Mouse (Mus musculus) midbrain, embryonic 14.5 days (tissue): ENCODE results near the gene Dhx37. TPM values are rescaled to one million over a fixed set of nuclear protein-coding genes. Genes with fewer than 3 reads are reported as not detected.
A peak's percentile ranks its signal among the peaks of the same experiment; 100 is the strongest.
"Not testable (repeated sequence)": the region's sequence is repeated elsewhere in the genome, so short reads cannot be mapped to it uniquely, and the experiment has no call there.

Experiments used
- ATAC-seq: fragments of 200-750 bp; cut with Nextera tagmentation; 2 replicates; pipeline ENCODE4 v1.8.0; 2017; ENCODE audit warnings: moderate number of reproducible peaks, moderate library complexity; ENCODE audit not compliant: low FRiP score, low TSS enrichment
- DNase-seq: peaks from one replicate; pipeline ENCODE4 v3.0.0-alpha.2; 2015
- H3K27ac ChIP-seq: fragments of 300-500 bp; sonication (generic); replicated peaks from 2 replicates; pipeline ENCODE4 v1.5.1; 2014; ENCODE audit warnings: mild to moderate bottlenecking, low read depth, low read length, moderate library complexity
- H3K27me3 ChIP-seq: fragments of 300-500 bp; sonication (generic); 2 replicates; pipeline ENCODE4 v1.6.1; 2014; ENCODE audit warnings: low read length, control low read depth, mixed read lengths; ENCODE audit not compliant: control insufficient read depth, insufficient read depth
- H3K36me3 ChIP-seq: fragments of 300-500 bp; sonication (generic); 2 replicates; pipeline ENCODE4 v1.6.1; 2014; ENCODE audit warnings: low read length, control low read depth; ENCODE audit not compliant: control insufficient read depth, insufficient read depth
- H3K4me1 ChIP-seq: fragments of 300-500 bp; sonication (generic); 2 replicates; pipeline ENCODE4 v1.6.1; 2014; ENCODE audit warnings: mild to moderate bottlenecking, antibody characterized with exemption, low read length, control low read depth; ENCODE audit not compliant: control insufficient read depth, insufficient read depth
- H3K4me2 ChIP-seq: fragments of 300-500 bp; sonication (generic); 2 replicates; pipeline ENCODE4 v1.6.1; 2014; ENCODE audit warnings: mild to moderate bottlenecking, low read length, moderate library complexity
- H3K4me3 ChIP-seq: fragments of 300-500 bp; sonication (generic); replicated peaks from 2 replicates; pipeline ENCODE4 v1.5.1; 2014; ENCODE audit warnings: low read depth, low read length
- H3K9ac ChIP-seq: fragments of 300-500 bp; sonication (generic); replicated peaks from 2 replicates; pipeline ENCODE4 v1.6.1; 2014; ENCODE audit warnings: mild to moderate bottlenecking, low read length, moderate library complexity
- H3K9me3 ChIP-seq: fragments of 300-500 bp; sonication (generic); 2 replicates; pipeline ENCODE4 v1.6.1; 2016; ENCODE audit warnings: low read length, control low read depth, mixed read lengths; ENCODE audit not compliant: control insufficient read depth
- WGBS: fragments of 180-500 bp; shearing (Covaris S2); extraction: QIAGEN DNeasy Blood & Tissue Kit; methylation state at CpG from one replicate; pipeline ENCODE4 v1.1.7; 2014; 5-methylcytosine and 5-hydroxymethylcytosine counted together
- polyA plus RNA-seq: library from polyadenylated mRNA; unstranded; fragments of >200 nt; fragmentation: Nextera tagmentation; extraction: Ambion mirVana; gene quantifications from 2 replicates; pipeline ENCODE4 v1.2.1, GENCODE M21; 2014

Gene Dhx37
- polyA plus RNA-seq, 1 experiment from 2014 or later = 9.8 TPM

DNA sequence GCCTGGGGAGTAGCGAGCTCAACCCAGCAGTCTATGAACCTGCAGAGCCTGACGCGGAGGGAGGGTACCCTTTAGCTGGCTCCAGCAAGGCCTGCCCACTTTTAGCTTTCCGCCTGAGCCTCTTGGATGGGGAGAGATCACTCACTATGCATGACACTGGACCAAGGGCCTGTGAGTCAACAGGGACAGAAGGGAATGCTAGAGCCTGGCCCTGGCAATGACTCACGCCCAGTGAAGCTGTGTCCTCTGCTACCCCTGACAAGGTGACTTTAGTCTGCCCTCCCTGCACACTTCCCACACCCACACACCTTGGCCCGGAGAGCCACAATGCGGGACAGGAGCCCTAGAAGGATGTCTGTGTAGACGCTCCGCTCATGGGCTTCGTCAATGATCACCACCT, 7.6 kb downstream of the Dhx37 start:
- H3K4me1 ChIP-seq = no peaks in the 10 kb centered on the region
- DNase-seq (no peak), ATAC-seq (no peak)
- no peaks in the 10 kb centered on the region for H3K27me3 ChIP-seq
- H3K36me3 ChIP-seq = peaks cover 99% of the 10 kb centered on the region
- H3K9ac ChIP-seq = no peak overlapping the region
- 92% methylated on average over 10 of the region's 10 CpGs for WGBS
- H3K4me3 ChIP-seq = no peak overlapping the region
- H3K27ac ChIP-seq = no peak overlapping the region
- H3K4me2 ChIP-seq = no peak overlapping the region
- H3K9me3 ChIP-seq = no peaks in the 10 kb centered on the region

DNA sequence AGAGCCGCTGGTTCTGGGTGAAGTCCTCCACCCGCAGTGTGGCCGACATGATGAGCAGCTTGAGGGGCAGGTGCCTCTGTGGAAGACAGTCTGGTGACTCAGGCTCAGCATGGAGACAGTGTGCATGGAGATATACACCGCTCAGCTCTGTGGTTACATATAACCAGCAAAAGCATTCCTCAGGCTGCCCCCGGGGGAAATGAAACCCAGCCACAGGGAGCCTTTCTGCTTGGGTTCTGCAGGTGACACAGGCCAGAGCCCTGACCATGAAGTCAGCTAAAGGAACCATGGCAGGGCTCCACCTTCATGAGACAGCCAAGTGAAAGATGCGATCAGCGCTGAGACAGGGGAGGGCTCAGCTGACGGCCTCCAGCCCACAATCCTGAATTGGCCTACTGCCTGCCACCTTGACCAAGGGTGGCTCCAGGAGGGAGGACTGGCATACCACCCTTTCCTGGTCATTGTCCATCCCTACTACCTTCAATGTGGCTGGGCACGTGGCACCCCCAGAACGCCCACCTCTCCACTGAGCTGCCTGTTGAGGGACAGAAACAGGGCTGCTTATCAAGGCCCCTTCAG, 8.1 kb downstream of the Dhx37 start:
- DNase-seq = no peak
- Histone ChIP-seq H3K9me3 (no peaks in the 10 kb centered on the region), H3K4me1 (no peaks in the 10 kb centered on the region), H3K36me3 (peaks cover 99% of the 10 kb centered on the region), H3K4me3 (no peak overlapping the region), H3K27ac (no peak overlapping the region), H3K9ac (no peak overlapping the region), H3K4me2 (no peak overlapping the region), H3K27me3 (no peaks in the 10 kb centered on the region)
- WGBS = 94% methylated on average over 10 of the region's 10 CpGs
- ATAC-seq = no peak

DNA sequence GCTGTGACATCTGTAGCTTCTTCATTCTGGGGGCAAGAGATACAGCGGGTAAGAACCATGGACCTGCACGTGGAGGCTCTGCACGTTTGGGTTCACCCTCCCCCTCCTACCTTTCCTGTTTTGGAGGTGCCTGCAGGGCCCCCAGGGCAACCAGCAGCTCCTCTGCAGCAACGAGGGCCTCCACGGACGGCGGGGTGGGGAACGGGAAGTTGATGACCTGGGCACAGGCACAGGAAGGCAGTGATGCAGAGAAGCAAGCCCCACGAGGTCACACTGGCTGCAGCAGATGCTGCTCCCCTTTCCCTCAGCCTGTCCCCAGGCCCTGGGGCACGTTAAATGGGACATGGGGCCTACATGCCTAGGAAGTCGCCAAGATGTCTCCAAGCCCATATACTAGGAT, 14.8 kb downstream of the Dhx37 start:
- no peak overlapping the region for H3K9ac ChIP-seq
- no peaks in the 10 kb centered on the region for H3K4me1 ChIP-seq
- no peak overlapping the region for H3K4me2 ChIP-seq
- WGBS = 90% methylated on average over 11 of the region's 11 CpGs
- peaks cover 98% of the 10 kb centered on the region for H3K36me3 ChIP-seq
- H3K27me3 ChIP-seq = no peaks in the 10 kb centered on the region
- no peak overlapping the region for H3K4me3 ChIP-seq
- no peak for ATAC-seq
- H3K9me3 ChIP-seq = no peaks in the 10 kb centered on the region
- DNase-seq = no peak
- no peak overlapping the region for H3K27ac ChIP-seq

DNA sequence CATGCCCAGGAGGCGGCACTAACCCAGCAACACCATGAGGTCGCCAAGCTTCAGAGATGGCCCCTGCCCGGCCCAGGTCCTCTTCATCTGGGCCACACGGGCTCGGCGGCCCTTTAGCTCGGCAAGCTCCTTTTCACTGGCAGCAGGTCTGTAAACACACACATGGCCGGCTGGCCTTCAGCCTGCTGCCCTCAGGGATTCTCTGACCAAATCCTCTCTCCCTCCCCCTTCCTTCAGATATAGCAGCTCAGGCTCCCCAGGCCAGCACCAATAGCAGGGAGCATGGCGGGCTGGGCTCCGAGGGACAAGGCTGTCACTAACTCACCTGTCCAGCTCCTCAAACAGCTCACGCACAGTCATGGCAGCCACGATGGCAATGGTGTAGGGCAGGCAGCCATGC, 15.3 kb downstream of the Dhx37 start:
- no peak overlapping the region for H3K4me2 ChIP-seq
- no peak overlapping the region for H3K27ac ChIP-seq
- H3K9ac ChIP-seq = no peak overlapping the region
- H3K36me3 ChIP-seq = peaks cover 98% of the 10 kb centered on the region
- no peak overlapping the region for H3K4me3 ChIP-seq
- no peaks in the 10 kb centered on the region for H3K27me3 ChIP-seq
- no peak for DNase-seq
- H3K4me1 ChIP-seq = no peaks in the 10 kb centered on the region
- H3K9me3 ChIP-seq = no peaks in the 10 kb centered on the region
- no peak for ATAC-seq
- 90% methylated on average over 12 of the region's 12 CpGs for WGBS

DNA sequence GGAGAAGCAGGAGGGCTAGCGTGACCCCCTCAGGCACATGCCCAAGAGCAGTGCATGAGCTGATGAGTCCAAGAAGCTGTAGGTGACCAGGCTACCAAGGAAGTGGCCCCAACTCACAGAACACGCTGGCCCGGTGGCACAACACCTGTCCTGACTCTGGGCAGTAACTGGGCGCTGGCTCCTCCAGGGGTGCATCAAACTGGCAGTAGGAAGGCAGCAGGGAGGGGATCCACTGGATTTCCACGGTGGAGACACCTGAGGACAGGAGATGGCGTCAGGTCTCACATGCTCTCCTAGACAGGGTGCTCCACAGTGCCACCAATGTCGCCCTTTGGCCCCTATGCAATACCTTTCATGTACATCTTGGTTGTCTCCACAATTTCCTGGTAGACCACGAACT, 17.7 kb downstream of the Dhx37 start:
- Histone ChIP-seq H3K4me1 (no peaks in the 10 kb centered on the region), H3K4me3 (no peak overlapping the region), H3K27ac (no peak overlapping the region), H3K4me2 (no peak overlapping the region), H3K27me3 (no peaks in the 10 kb centered on the region), H3K9me3 (no peaks in the 10 kb centered on the region), H3K9ac (no peak overlapping the region), H3K36me3 (peaks cover 84% of the 10 kb centered on the region)
- no peak for ATAC-seq
- WGBS = 95% methylated on average over 8 of the region's 8 CpGs
- no peak for DNase-seq

DNA sequence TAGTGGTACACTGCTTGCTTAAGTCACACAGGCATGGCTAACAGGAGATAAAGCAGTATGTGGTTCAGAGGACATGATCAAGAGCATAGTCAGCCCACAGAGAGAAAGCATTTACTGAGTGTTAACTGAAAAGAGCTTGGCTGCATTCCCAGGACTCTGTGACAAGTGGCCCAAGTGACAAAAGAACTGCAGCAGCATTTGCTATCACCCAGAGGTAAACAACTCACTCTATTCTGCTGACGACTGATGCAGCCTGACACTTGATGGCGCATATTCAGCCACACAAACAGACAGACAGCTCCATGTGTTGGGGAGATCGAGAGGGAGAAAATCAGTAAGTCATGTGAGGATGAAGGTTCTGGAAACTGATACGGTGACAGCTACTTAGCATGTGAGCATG, 20.2 kb downstream of the Dhx37 start:
- no peaks in the 10 kb centered on the region for H3K27me3 ChIP-seq
- no peaks in the 10 kb centered on the region for H3K4me1 ChIP-seq
- H3K4me3 ChIP-seq = no peak overlapping the region
- ATAC-seq (no peak), DNase-seq (no peak)
- H3K9ac ChIP-seq = no peak overlapping the region
- H3K9me3 ChIP-seq = no peaks in the 10 kb centered on the region
- peaks cover 60% of the 10 kb centered on the region for H3K36me3 ChIP-seq
- 83% methylated on average over 4 of the region's 4 CpGs for WGBS
- H3K27ac ChIP-seq = no peak overlapping the region
- H3K4me2 ChIP-seq = no peak overlapping the region

DNA sequence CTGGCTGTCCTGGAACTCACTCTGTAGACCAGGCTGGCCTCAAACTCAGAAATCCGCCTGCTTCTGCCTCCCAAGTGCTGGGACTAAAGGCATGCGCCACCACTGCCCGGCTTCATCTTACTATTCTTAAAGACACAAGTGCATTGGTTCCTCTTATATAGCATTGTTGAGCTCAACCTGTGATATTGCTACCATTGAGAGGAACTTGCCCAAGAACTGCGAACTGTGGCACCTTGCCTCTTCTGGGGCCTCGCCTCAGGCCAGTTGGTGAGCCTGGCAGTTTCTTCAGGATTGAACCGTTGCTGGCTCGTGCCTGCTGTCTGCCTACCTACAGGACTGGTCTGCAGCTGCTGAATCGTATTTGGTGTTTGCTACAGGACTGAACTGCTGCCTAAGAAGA, 21.4 kb downstream of the Dhx37 start:
- not testable (repeated sequence) for H3K9me3 ChIP-seq, DNase-seq, ATAC-seq, H3K9ac ChIP-seq, H3K27me3 ChIP-seq, H3K4me3 ChIP-seq, H3K4me1 ChIP-seq, H3K4me2 ChIP-seq, H3K27ac ChIP-seq
- peaks cover 48% of the 10 kb centered on the region for H3K36me3 ChIP-seq
- WGBS = 90% methylated on average over 8 of the region's 8 CpGs

DNA sequence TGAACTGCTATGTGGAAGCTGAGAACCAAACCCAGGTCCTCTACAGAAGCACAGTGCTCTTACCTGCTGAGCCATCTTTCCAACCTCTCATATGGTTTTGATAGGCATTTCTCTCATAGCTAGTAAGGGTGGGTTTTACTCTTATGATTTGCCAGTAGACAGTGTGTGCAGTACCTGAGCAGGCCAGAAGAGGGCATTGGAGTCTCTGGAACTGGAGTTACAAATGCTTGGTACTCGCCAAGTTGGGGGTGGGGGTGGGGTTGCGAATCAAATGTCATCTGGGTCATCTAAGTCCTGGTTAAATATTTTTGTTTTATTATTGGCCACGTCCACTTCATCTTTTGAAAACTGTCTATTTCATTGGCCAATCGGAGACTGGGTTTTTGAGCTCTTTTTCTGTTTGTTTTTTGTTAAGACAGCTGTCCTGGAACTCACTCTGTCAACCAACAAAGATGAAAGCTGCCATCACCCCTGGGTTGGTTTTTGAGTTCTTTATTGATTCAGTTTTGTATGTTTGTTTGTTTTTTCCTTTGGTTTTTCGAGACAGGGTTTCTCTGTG, 21.9 kb downstream of the Dhx37 start:
- Histone ChIP-seq H3K9me3 (no peaks in the 10 kb centered on the region), H3K4me3 (no peak overlapping the region), H3K27me3 (no peaks in the 10 kb centered on the region), H3K36me3 (peaks cover 43% of the 10 kb centered on the region), H3K27ac (no peak overlapping the region), H3K4me1 (peaks cover 2% of the 10 kb centered on the region), H3K4me2 (no peak overlapping the region), H3K9ac (no peak overlapping the region)
- WGBS = 57% methylated on average over 5 of the region's 5 CpGs
- DNase-seq (peak; percentile 50), ATAC-seq (no peak)

DNA sequence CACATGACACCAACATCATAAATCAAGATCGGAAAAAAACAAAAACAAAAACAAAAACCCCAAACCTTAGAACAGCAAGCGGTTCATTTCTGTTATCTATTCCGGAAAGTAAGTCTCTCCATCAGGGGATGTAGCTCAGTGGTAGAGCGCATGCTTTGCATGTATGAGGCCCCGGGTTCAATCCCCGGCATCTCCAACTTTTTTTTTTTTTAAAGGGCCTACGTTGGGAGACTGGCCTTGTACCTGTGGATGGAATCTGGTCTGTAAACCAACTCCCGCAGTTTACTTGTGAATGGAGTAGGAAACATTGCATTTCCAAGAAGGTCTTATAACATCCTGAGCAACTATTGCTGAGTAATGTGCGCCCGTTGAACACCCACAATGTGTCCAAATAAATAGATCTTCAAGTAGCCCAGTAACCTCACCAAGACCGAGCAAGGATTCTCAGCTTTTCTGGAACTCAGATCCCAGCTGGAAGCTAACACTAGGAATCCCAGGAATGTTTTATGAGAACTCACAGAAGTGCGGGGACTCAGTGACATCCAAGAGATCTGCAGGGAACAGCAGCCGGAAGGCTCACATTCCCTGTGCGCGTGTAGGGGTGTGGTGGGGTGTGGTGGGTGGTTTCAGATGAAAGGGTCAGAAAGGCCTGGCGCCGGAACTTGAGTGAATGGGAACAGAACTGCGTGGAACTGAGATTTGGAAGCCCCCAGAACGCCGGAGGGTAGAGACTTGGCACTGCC, 24.4 kb downstream of the Dhx37 start:
- H3K4me3 ChIP-seq = peak overlapping the region; percentile 7; the same call in 1 of the 2 replicates
- H3K4me2 ChIP-seq = peak overlapping the region; percentile 33
- no peak for ATAC-seq
- H3K27me3 ChIP-seq = no peaks in the 10 kb centered on the region
- WGBS = 10% methylated on average over 20 of the region's 20 CpGs
- H3K9ac ChIP-seq = no peak overlapping the region
- H3K27ac ChIP-seq = no peak overlapping the region
- peaks cover 7% of the 10 kb centered on the region for H3K4me1 ChIP-seq
- H3K9me3 ChIP-seq = no peaks in the 10 kb centered on the region
- peaks cover 18% of the 10 kb centered on the region for H3K36me3 ChIP-seq
- DNase-seq = peak; percentile 75
